Mouse (Mus musculus) lung, adult 2 months (tissue): Measurements from ENCODE around the gene Rhebl1. TPM values are rescaled to one million over a fixed set of nuclear protein-coding genes. Genes with fewer than 3 reads are reported as not detected.

ENCODE experiments used
- DNase-seq: peaks from one replicate; pipeline ENCODE4 v3.0.0; 2022
- H3K4me1 ChIP-seq: fragments of 200-500 bp; 2 replicates; pipeline ENCODE4 v1.6.1; 2011; ENCODE audit warnings: low read length; ENCODE audit not compliant: control insufficient read depth, insufficient read depth
- H3K4me3 ChIP-seq: fragments of 200-500 bp; replicated peaks from 2 replicates; pipeline ENCODE3; 2011; ENCODE audit warnings: low read depth, mild to moderate bottlenecking, control low read depth, low read length; ENCODE audit errors: extremely low read depth
- CTCF ChIP-seq: fragments of 200-500 bp; IDR thresholded peaks from 2 replicates; pipeline ENCODE4 v1.5.1; 2011; ENCODE audit warnings: mild to moderate bottlenecking, low read length, control low read depth; ENCODE audit not compliant: insufficient read depth
- POLR2A ChIP-seq: fragments of 200-500 bp; IDR thresholded peaks from 2 replicates; pipeline ENCODE4 v1.6.1; 2011; ENCODE audit warnings: low read depth, mild to moderate bottlenecking, control low read depth, low read length, borderline replicate concordance; ENCODE audit errors: extremely low read depth
- WGBS: fragments of 180-500 bp; shearing (Covaris S2); methylation state at CpG from one replicate; pipeline ENCODE4 v1.1.7; 2018; 5-methylcytosine and 5-hydroxymethylcytosine counted together
- polyA plus RNA-seq: library from polyadenylated mRNA; depleted of rRNA; stranded (reverse); fragments of >200 nt; gene quantifications from 2 replicates; pipeline ENCODE4 v1.2.3, GENCODE M21; 2012; rRNA removed

The Rhebl1 gene
- polyA plus RNA-seq, 1 experiment: 5.4 TPM

- WGBS: 5% methylated on average over 9 of the region's 9 CpGs
- peak overlapping the region; percentile 43 for H3K4me3 ChIP-seq
- DNase-seq: no peak
- H3K4me1 ChIP-seq: peaks cover 2% of the 10 kb centered on the region; the same call in 1 of the 2 replicates
- TF ChIP-seq POLR2A: no peak
- TF ChIP-seq CTCF: no peak
Observed at GRCm38 (mm10) chr15:98831684-98832035, 62.7 kb downstream of the Rhebl1 start.

- DNase-seq: peak; percentile 96
- TF ChIP-seq POLR2A (peak; percentile 83; the same call in 1 of the 2 replicates), CTCF (no peak)
- H3K4me3 ChIP-seq: peak within 1 kb of the TSS; percentile 73
- peaks cover 2% of the 10 kb centered on the region; the same call in 1 of the 2 replicates for H3K4me1 ChIP-seq
- under 1% methylated on average over 62 of the region's 66 CpGs for WGBS
Observed at GRCm38 (mm10) chr15:98830736-98831683, 63.3 kb downstream of the Rhebl1 start, which contains the start of gene Prkag1. Gene Prkag1, minus strand, starts transcription at chr15:98831521.

Other genes with a start within 250 kb of the Rhebl1 start
- gene Ddx23, start 231.6 kb downstream of the Rhebl1 start, polyA plus RNA-seq: 28.4 and 38.9 TPM in 2 replicates
- 19.6 and 23.6 TPM in 2 replicates for gene Rnd1, start 217.1 kb downstream of the Rhebl1 start, polyA plus RNA-seq
- 3.1 and 3.6 TPM in 2 replicates for gene Ccdc65, start 186.3 kb downstream of the Rhebl1 start, polyA plus RNA-seq
- 11.1 and 12.5 TPM in 2 replicates for gene Fkbp11, start 166.3 kb downstream of the Rhebl1 start, polyA plus RNA-seq
- 110 and 166 TPM in 2 replicates for gene Arf3, start 131.3 kb downstream of the Rhebl1 start, polyA plus RNA-seq
- gene Wnt10b, start 116.4 kb downstream of the Rhebl1 start, polyA plus RNA-seq: 21.8 and 37.4 TPM in 2 replicates
- gene Wnt1, start 104.7 kb downstream of the Rhebl1 start, polyA plus RNA-seq: not detected in 2 replicates
- 0.21 and 0.31 TPM in 2 replicates for gene Ddn, start 85.0 kb downstream of the Rhebl1 start, polyA plus RNA-seq
- 51.0 and 62.8 TPM in 2 replicates for gene Prkag1, start 63.0 kb downstream of the Rhebl1 start, polyA plus RNA-seq
- gene Kmt2d, start 23.3 kb downstream of the Rhebl1 start, polyA plus RNA-seq: 24.7 and 36.0 TPM in 2 replicates
- 2.5 and 2.8 TPM in 2 replicates for gene Dhh, start 4.0 kb upstream of the Rhebl1 start, polyA plus RNA-seq
- gene Lmbr1l, start 23.7 kb upstream of the Rhebl1 start, polyA plus RNA-seq: 56.0 and 72.1 TPM in 2 replicates
- gene Tuba1b, start 40.0 kb upstream of the Rhebl1 start, polyA plus RNA-seq: 1,081 and 1,265 TPM in 2 replicates
- gene Gm49450, start 59.0 kb upstream of the Rhebl1 start, polyA plus RNA-seq: 0.17 and 298 TPM in 2 replicates
- gene Tuba1a, start 59.2 kb upstream of the Rhebl1 start, polyA plus RNA-seq: 617 and 959 TPM in 2 replicates
- gene Tuba1c, start 135.4 kb upstream of the Rhebl1 start, polyA plus RNA-seq: 72.7 and 91.7 TPM in 2 replicates
- gene Prph, start 160.6 kb upstream of the Rhebl1 start, polyA plus RNA-seq: 0.71 and 1.0 TPM in 2 replicates
- 0.84 and 1.3 TPM in 2 replicates for gene Troap, start 180.0 kb upstream of the Rhebl1 start, polyA plus RNA-seq
- gene C1ql4, start 193.3 kb upstream of the Rhebl1 start, polyA plus RNA-seq: not detected in 2 replicates
- 0.23 and 0.53 TPM in 2 replicates for gene Dnajc22, start 198.6 kb upstream of the Rhebl1 start, polyA plus RNA-seq
- gene Spats2, start 231.4 kb upstream of the Rhebl1 start, polyA plus RNA-seq: 7.1 and 10.6 TPM in 2 replicates